Mouse (Mus musculus) neutrophil, adult 5-6 weeks (primary cell): ENCODE measurements around the gene Asb18. TPM values are rescaled to one million over a fixed set of nuclear protein-coding genes. Genes with fewer than 3 reads are reported as not detected.

ENCODE experiments used
- ATAC-seq: fragments of 151-379, 151-347 bp; 2 replicates; pipeline ENCODE4 v1.8.0; 2017; ENCODE audit warnings: mild to moderate bottlenecking, moderate TSS enrichment; ENCODE audit not compliant: insufficient number of reproducible peaks, poor library complexity, low FRiP score, severe bottlenecking; ENCODE audit errors: extremely low read depth
- total RNA-seq: library from RNA; stranded (forward); fragments of 200-1000 nt; gene quantifications from 2 replicates; pipeline ENCODE4 v1.2.3, GENCODE M21; 2017

The Asb18 gene
- total RNA-seq, 1 experiment from 2014 or later: not detected

DNA sequence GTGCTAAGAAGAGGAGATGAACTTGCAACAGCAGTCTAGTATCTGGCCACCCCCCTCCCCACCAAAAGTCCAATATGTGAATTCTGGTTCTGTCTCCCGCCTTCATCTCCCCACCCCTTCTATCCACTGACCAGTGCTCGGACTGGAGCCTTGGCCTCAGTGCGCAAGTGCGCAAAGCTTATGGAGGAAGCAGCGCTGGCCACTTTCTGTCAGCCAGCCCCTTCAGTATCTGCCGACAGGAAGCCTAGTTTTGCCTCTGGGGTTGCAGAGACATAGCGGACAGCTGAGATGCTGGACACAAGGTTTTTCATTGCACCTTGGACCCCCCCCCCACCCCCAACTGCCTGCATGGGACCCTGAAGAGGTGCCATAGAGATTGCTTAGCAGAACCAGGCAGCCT, 92.2 kb downstream of the Asb18 start:
- ATAC-seq: no peak

GRCm38 (mm10) chr1:89921806-89922205, 92.7 kb downstream of the Asb18 start:
- ATAC-seq: no peak

DNA sequence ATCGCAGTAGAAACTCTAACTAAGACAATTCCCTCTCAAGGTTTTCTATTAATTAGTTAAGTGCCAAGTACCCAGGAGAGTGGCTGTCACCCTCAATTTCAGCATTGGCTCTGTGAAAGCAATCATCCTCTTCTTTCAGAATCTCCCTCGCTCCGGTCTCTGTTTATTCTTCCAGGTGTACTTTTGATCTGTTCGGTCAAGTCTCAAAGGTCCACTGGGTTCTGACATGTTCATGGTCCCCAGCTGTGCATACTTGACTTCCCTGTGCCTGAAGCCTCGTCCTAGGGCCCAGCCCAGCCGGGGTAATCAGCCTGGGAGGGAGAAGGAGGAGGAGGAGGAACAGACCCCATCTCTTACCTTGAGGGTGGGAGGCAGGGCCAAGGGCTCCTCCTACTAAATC, 95.3 kb downstream of the Asb18 start:
- ATAC-seq: no peak

GRCm38 (mm10) chr1:89918111-89918510, 96.4 kb downstream of the Asb18 start:
- ATAC-seq: no peak

GRCm38 (mm10) chr1:89913611-89914010, 100.9 kb downstream of the Asb18 start:
- no peak for ATAC-seq

- no peak for ATAC-seq
These were observed 102.1 kb downstream of the Asb18 start for GRCm38 (mm10) chr1:89912392-89912791.

- ATAC-seq: no peak
These were observed 104.7 kb downstream of the Asb18 start for GRCm38 (mm10) chr1:89909796-89910195.

DNA sequence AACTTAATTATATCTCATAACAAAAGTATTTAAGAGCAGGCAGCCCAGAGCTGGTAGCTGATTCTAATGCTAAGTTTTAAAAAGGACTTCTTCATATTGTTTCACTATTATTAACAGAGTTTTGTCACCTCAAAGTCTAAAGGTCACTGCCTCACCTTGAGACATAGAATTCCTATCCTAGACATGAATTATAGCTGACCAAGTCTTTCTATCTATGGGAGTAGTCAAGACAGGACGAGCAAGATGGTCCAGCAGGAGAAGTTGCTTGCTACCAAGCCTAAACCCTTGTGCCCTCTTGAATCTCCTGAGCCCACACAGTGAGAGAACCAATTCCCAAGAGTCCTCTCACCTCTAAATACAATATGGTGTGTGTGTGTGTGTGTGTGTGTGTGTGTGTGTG, 111.8 kb downstream of the Asb18 start:
- no peak for ATAC-seq

GRCm38 (mm10) chr1:89902236-89902635, 112.2 kb downstream of the Asb18 start:
- no peak for ATAC-seq

DNA sequence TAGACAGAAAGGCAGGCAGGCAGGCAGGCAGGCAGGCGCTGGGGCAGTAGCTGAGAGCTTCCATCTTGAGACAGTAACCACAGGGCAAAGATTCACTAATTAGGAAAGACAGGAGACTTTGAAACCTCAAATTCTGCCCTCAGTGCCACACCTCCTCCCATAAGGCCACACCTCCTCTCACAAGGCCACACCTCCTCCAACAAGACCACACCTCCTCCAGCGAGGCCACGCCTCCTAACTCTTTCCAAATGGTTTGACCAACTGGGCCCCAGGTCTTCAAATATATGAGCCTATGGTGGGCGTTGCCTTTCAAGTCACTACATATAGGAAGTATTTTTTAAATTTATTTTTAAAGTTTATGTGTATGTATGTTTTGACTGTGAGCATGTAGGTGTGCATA, 113.1 kb downstream of the Asb18 start:
- no peak for ATAC-seq

Other genes starting within 250 kb of the Asb18 start
- gene Gbx2, start 83.5 kb downstream of the Asb18 start, total RNA-seq: not detected in 2 replicates
- gene Iqca, start 138.7 kb upstream of the Asb18 start, total RNA-seq: 0.49 TPM in 1 of 2 replicates, not detected in the other
- gene Ackr3, start 189.3 kb upstream of the Asb18 start, total RNA-seq: not detected in 2 replicates